Mouse (Mus musculus) neural tube, embryonic 13.5 days (tissue): ENCODE data around the gene Cbr2. TPM values are rescaled to one million over a fixed set of nuclear protein-coding genes. Genes with fewer than 3 reads are reported as not detected.

Source experiments
- ATAC-seq: fragments of 200-750 bp; cut with Nextera tagmentation; 2 replicates; pipeline ENCODE4 v1.8.0; 2017; ENCODE audit warnings: low read depth, mild to moderate bottlenecking, moderate TSS enrichment, moderate library complexity
- H3K27ac ChIP-seq: fragments of 300-500 bp; sonication (generic); replicated peaks from 2 replicates; pipeline ENCODE4 v1.5.1; 2015; ENCODE audit warnings: moderate library complexity, mild to moderate bottlenecking, inconsistent platforms
- H3K27me3 ChIP-seq: fragments of 300-500 bp; sonication (generic); 2 replicates; pipeline ENCODE4 v1.6.1; 2015; ENCODE audit warnings: mild to moderate bottlenecking, inconsistent platforms
- H3K36me3 ChIP-seq: fragments of 300-500 bp; sonication (generic); 2 replicates; pipeline ENCODE4 v1.6.1; 2015; ENCODE audit warnings: mild to moderate bottlenecking, inconsistent platforms
- H3K4me1 ChIP-seq: fragments of 300-500 bp; sonication (generic); replicated peaks from 2 replicates; pipeline ENCODE4 v1.6.1; 2015; ENCODE audit warnings: inconsistent platforms
- H3K4me2 ChIP-seq: fragments of 300-500 bp; sonication (generic); 2 replicates; pipeline ENCODE4 v1.6.1; 2015; ENCODE audit warnings: inconsistent platforms, mild to moderate bottlenecking, moderate library complexity
- H3K4me3 ChIP-seq: fragments of 300-500 bp; sonication (generic); 2 replicates; pipeline ENCODE4 v1.5.1; 2015; ENCODE audit warnings: mild to moderate bottlenecking, inconsistent platforms
- H3K9ac ChIP-seq: fragments of 300-500 bp; sonication (generic); 2 replicates; pipeline ENCODE4 v1.6.1; 2015; ENCODE audit warnings: moderate library complexity, mild to moderate bottlenecking, inconsistent platforms
- H3K9me3 ChIP-seq: fragments of 300-500 bp; sonication (generic); 2 replicates; pipeline ENCODE4 v1.6.1; 2016; ENCODE audit warnings: inconsistent platforms
- WGBS: fragments of 180-500 bp; shearing (Covaris S2); methylation state at CpG from one replicate; pipeline ENCODE4 v1.1.7; 2015; 5-methylcytosine and 5-hydroxymethylcytosine counted together
- polyA plus RNA-seq: library from polyadenylated mRNA; unstranded; fragments of >200 nt; fragmentation: Nextera tagmentation; extraction: Ambion mirVana; gene quantifications from 2 replicates; pipeline ENCODE4 v1.2.1, GENCODE M21; 2015

Gene Cbr2
- polyA plus RNA-seq, 1 experiment from 2014 or later = 1.2 TPM

- Histone ChIP-seq H3K4me2 (no peak overlapping the region), H3K27ac (no peak overlapping the region), H3K36me3 (peaks cover 6% of the 10 kb centered on the region; the same call in 1 of the 2 replicates), H3K27me3 (peaks cover 10% of the 10 kb centered on the region), H3K9ac (no peak overlapping the region), H3K4me1 (peaks cover 14% of the 10 kb centered on the region), H3K9me3 (no peaks in the 10 kb centered on the region), H3K4me3 (no peak overlapping the region)
- no peak for ATAC-seq
- 68% methylated on average over 11 of the region's 11 CpGs for WGBS
Measured at GRCm38 (mm10) chr11:120728530-120729240, 3.2 kb downstream of the Cbr2 start.

- 59% methylated on average over 12 of the region's 12 CpGs for WGBS
- Histone ChIP-seq H3K9me3 (no peaks in the 10 kb centered on the region), H3K9ac (no peak overlapping the region), H3K4me3 (no peak overlapping the region), H3K27me3 (peaks cover 13% of the 10 kb centered on the region), H3K4me1 (peaks cover 18% of the 10 kb centered on the region), H3K4me2 (peak overlapping the region; percentile 81), H3K27ac (no peak overlapping the region), H3K36me3 (peaks cover 11% of the 10 kb centered on the region; the same call in 1 of the 2 replicates)
- ATAC-seq = no peak
Measured at GRCm38 (mm10) chr11:120727564-120727963, 4.3 kb downstream of the Cbr2 start.

GRCm38 (mm10) chr11:120727169-120727527 lies 4.8 kb downstream of the Cbr2 start, which contains the start of gene Dcxr:
Gene Dcxr, minus strand, starts transcription at chr11:120727281.
- ATAC-seq = peak; percentile 85
- Histone ChIP-seq H3K9me3 (no peaks in the 10 kb centered on the region), H3K27ac (no peak within 1 kb of the TSS), H3K27me3 (peaks cover 17% of the 10 kb centered on the region), H3K4me1 (peaks cover 22% of the 10 kb centered on the region), H3K9ac (peak within 1 kb of the TSS; percentile 77), H3K36me3 (peaks cover 11% of the 10 kb centered on the region; the same call in 1 of the 2 replicates), H3K4me2 (peak within 1 kb of the TSS; percentile 81), H3K4me3 (peak within 1 kb of the TSS; percentile 55)
- under 1% methylated on average over 14 of the region's 14 CpGs for WGBS

GRCm38 (mm10) chr11:120726243-120727168 lies 5.4 kb downstream of the Cbr2 start:
- peak; percentile 24; the same call in 1 of the 2 replicates for ATAC-seq
- WGBS = 16% methylated on average over 36 of the region's 36 CpGs
- H3K27me3 ChIP-seq = peaks cover 18% of the 10 kb centered on the region

GRCm38 (mm10) chr11:120723509-120723908 lies 8.4 kb downstream of the Cbr2 start:
- Histone ChIP-seq H3K27ac (no peak overlapping the region), H3K9ac (0 out of 2 replicates have a peak overlapping the region, but pooled peaks have one; percentile 26), H3K27me3 (peaks cover 12% of the 10 kb centered on the region), H3K9me3 (no peaks in the 10 kb centered on the region), H3K4me1 (peaks cover 33% of the 10 kb centered on the region), H3K4me2 (no peak overlapping the region), H3K4me3 (no peak overlapping the region), H3K36me3 (peaks cover 27% of the 10 kb centered on the region)
- ATAC-seq = no peak
- 87% methylated on average over 7 of the region's 7 CpGs for WGBS

More at GRCm38 (mm10) chr11:120726243-120727168, 5.4 kb downstream of the Cbr2 start:
- Histone ChIP-seq H3K4me2 (peak overlapping the region; percentile 81), H3K27ac (no peak overlapping the region), H3K4me1 (peaks cover 28% of the 10 kb centered on the region), H3K4me3 (peak overlapping the region; percentile 55), H3K9me3 (no peaks in the 10 kb centered on the region), H3K36me3 (peaks cover 11% of the 10 kb centered on the region; the same call in 1 of the 2 replicates), H3K9ac (peak overlapping the region; percentile 77)

- Histone ChIP-seq H3K9ac (peak overlapping the region; percentile 93), H3K4me2 (peak overlapping the region; percentile 96), H3K4me1 (peaks cover 33% of the 10 kb centered on the region), H3K27ac (no peak overlapping the region), H3K9me3 (no peaks in the 10 kb centered on the region), H3K4me3 (peak overlapping the region; percentile 66), H3K27me3 (peaks cover 12% of the 10 kb centered on the region), H3K36me3 (peaks cover 33% of the 10 kb centered on the region)
- ATAC-seq = no peak
- WGBS = 88% methylated on average over 11 of the region's 11 CpGs
Measured at GRCm38 (mm10) chr11:120722761-120723382, 9.0 kb downstream of the Cbr2 start.

GRCm38 (mm10) chr11:120722067-120722630 lies 9.8 kb downstream of the Cbr2 start:
- peak overlapping the region; percentile 96 for H3K4me2 ChIP-seq
- peak overlapping the region; percentile 66 for H3K4me3 ChIP-seq
- peaks cover 33% of the 10 kb centered on the region for H3K4me1 ChIP-seq
- 19% methylated on average over 21 of the region's 21 CpGs for WGBS
- H3K9me3 ChIP-seq = no peaks in the 10 kb centered on the region
- H3K9ac ChIP-seq = peak overlapping the region; percentile 93
- H3K36me3 ChIP-seq = peaks cover 41% of the 10 kb centered on the region
- peaks cover 12% of the 10 kb centered on the region for H3K27me3 ChIP-seq
- no peak; the same call in none of the 2 replicates for ATAC-seq
- H3K27ac ChIP-seq = no peak overlapping the region

- H3K27ac ChIP-seq = peak within 1 kb of the TSS; percentile 73
- peak; percentile 88 for ATAC-seq
- H3K9me3 ChIP-seq = no peaks in the 10 kb centered on the region
- H3K27me3 ChIP-seq = peaks cover 12% of the 10 kb centered on the region
- under 1% methylated on average over 83 of the region's 90 CpGs for WGBS
- peak within 1 kb of the TSS; percentile 93 for H3K9ac ChIP-seq
- H3K36me3 ChIP-seq = peaks cover 48% of the 10 kb centered on the region
- H3K4me3 ChIP-seq = peak within 1 kb of the TSS; percentile 66
- H3K4me2 ChIP-seq = peak within 1 kb of the TSS; percentile 96
- peaks cover 27% of the 10 kb centered on the region for H3K4me1 ChIP-seq
Measured at GRCm38 (mm10) chr11:120721124-120722066, 10.5 kb downstream of the Cbr2 start, which contains the start of gene Rac3. Gene Rac3, plus strand, starts transcription at chr11:120721470.

GRCm38 (mm10) chr11:120720450-120720849 lies 11.5 kb downstream of the Cbr2 start:
- 13% methylated on average over 17 of the region's 17 CpGs for WGBS
- peak overlapping the region; percentile 66 for H3K4me3 ChIP-seq
- peak overlapping the region; percentile 93 for H3K9ac ChIP-seq
- H3K4me2 ChIP-seq = peak overlapping the region; percentile 96
- peaks cover 56% of the 10 kb centered on the region for H3K36me3 ChIP-seq
- H3K4me1 ChIP-seq = peaks cover 23% of the 10 kb centered on the region
- H3K27ac ChIP-seq = peak overlapping the region; percentile 73
- 0 out of 2 replicates have a peak, but pooled peaks have one; percentile 1 for ATAC-seq
- peaks cover 12% of the 10 kb centered on the region for H3K27me3 ChIP-seq
- H3K9me3 ChIP-seq = no peaks in the 10 kb centered on the region

GRCm38 (mm10) chr11:120719841-120720376 lies 12.0 kb downstream of the Cbr2 start:
- ATAC-seq = no peak
- Histone ChIP-seq H3K27ac (no peak overlapping the region), H3K9ac (0 out of 2 replicates have a peak overlapping the region, but pooled peaks have one; percentile 5), H3K4me2 (0 out of 2 replicates have a peak overlapping the region, but pooled peaks have one; percentile 96), H3K4me1 (peaks cover 24% of the 10 kb centered on the region), H3K36me3 (peaks cover 59% of the 10 kb centered on the region), H3K4me3 (no peak overlapping the region; the same call in 1 of the 2 replicates), H3K27me3 (peaks cover 8% of the 10 kb centered on the region), H3K9me3 (no peaks in the 10 kb centered on the region)
- 89% methylated on average over 13 of the region's 13 CpGs for whole genome bisulfite sequencing
